Mouse (Mus musculus): ENCODE data around the gene Fads3. TPM values are rescaled to one million over a fixed set of nuclear protein-coding genes. Genes with fewer than 3 reads are reported as not detected.

Fads3 gene
- total and polyA plus RNA-seq, 3 experiments: 2.3 to 11.2 TPM; not detected in 1

GRCm38 (mm10) chr19:10080384-10080783 lies 39.0 kb downstream of the Fads3 start:
- H3K27me3 ChIP-seq (ENCODE audit: control insufficient read depth in 1 of 2, insufficient read depth in 2 of 2, low read length in 2 of 2): no peaks in the 10 kb centered on the region
- TF ChIP-seq ZNF384 (IDR thresholded peaks at IDR 0.05; ENCODE audit: low read depth, low read length) (no peak), ELF1 (IDR thresholded peaks at IDR 0.05; ENCODE audit: low read depth, low read length) (no peak), TBP (IDR thresholded peaks at IDR 0.05; ENCODE audit: low read depth, low read length) (no peak), UBTF (IDR thresholded peaks at IDR 0.05; ENCODE audit: borderline replicate concordance, insufficient read depth, low read depth, low read length) (no peak), RCOR1 (IDR thresholded peaks at IDR 0.05; ENCODE audit: low read depth, low read length) (no peak), SIN3A (IDR thresholded peaks at IDR 0.05; ENCODE audit: low read length) (no peak), USF2 (IDR thresholded peaks at IDR 0.05; ENCODE audit: borderline replicate concordance in 1 of 2, insufficient read depth in 1 of 2, low read depth in 1 of 2, low read length in 2 of 2) (no peak), CHD2 (IDR thresholded peaks at IDR 0.05; ENCODE audit: low read length) (no peak), MXI1 (IDR thresholded peaks at IDR 0.05; ENCODE audit: low read depth, low read length) (no peak), EP300 (IDR thresholded peaks at IDR 0.05; ENCODE audit: low read depth in 1 of 2, low read length in 2 of 2) (no peak), GATA1 (IDR thresholded peaks at IDR 0.05; ENCODE audit: low read depth, low read length) (no peak), ZC3H11A (IDR thresholded peaks at IDR 0.05; ENCODE audit: low read depth, low read length) (no peak), E2F4 (IDR thresholded peaks at IDR 0.05; ENCODE audit: borderline replicate concordance, low read depth, low read length) (no peak), SMC3 (IDR thresholded peaks at IDR 0.05; ENCODE audit: low read depth, low read length) (no peak)
- H3K79me2 ChIP-seq (ENCODE audit: control insufficient read depth, insufficient read depth, low read length, poor library complexity): no peaks in the 10 kb centered on the region
- H3K27ac ChIP-seq (ENCODE audit: control insufficient read depth, low read depth, low read length): no peak overlapping the region
- H3K4me1 ChIP-seq (ENCODE audit: control insufficient read depth in 1 of 2, insufficient read depth in 2 of 2, low read length in 2 of 2): no peaks in the 10 kb centered on the region
- H3K36me3 ChIP-seq (ENCODE audit: control insufficient read depth in 1 of 2, insufficient read depth in 2 of 2, low read length in 2 of 2): peaks cover 0 to 28% of the 10 kb centered on the region in 2 experiments; a peak in 2 of 4 replicates
- DNase-seq (ENCODE audit: low read depth, low spot score): no peak
- H3K4me3 ChIP-seq (ENCODE audit: control insufficient read depth in 1 of 2, insufficient read depth in 1 of 2, low read depth in 2 of 2, low read length in 2 of 2): no peak overlapping the region
- no peak overlapping the region for H3K9ac ChIP-seq (ENCODE audit: control insufficient read depth, low read depth, low read length, poor library complexity, severe bottlenecking)
- H3K9me3 ChIP-seq (replicated peaks; ENCODE audit: insufficient read depth, low read length): no peaks in the 10 kb centered on the region

GRCm38 (mm10) chr19:10082105-10082504 lies 40.7 kb downstream of the Fads3 start:
- Histone ChIP-seq H3K9ac (ENCODE audit: control insufficient read depth, low read depth, low read length, poor library complexity, severe bottlenecking) (no peak overlapping the region), H3K9me3 (replicated peaks; ENCODE audit: insufficient read depth, low read length) (no peaks in the 10 kb centered on the region), H3K4me3 (ENCODE audit: control insufficient read depth in 1 of 2, insufficient read depth in 1 of 2, low read depth in 2 of 2, low read length in 2 of 2) (no peak overlapping the region), H3K27me3 (ENCODE audit: control insufficient read depth in 1 of 2, insufficient read depth in 2 of 2, low read length in 2 of 2) (no peaks in the 10 kb centered on the region), H3K79me2 (ENCODE audit: control insufficient read depth, insufficient read depth, low read length, poor library complexity) (no peaks in the 10 kb centered on the region), H3K36me3 (ENCODE audit: control insufficient read depth in 1 of 2, insufficient read depth in 2 of 2, low read length in 2 of 2) (peaks cover 0 to 33% of the 10 kb centered on the region in 2 experiments; a peak in 2 of 4 replicates), H3K4me1 (ENCODE audit: control insufficient read depth in 1 of 2, insufficient read depth in 2 of 2, low read length in 2 of 2) (no peaks in the 10 kb centered on the region), H3K27ac (ENCODE audit: control insufficient read depth, low read depth, low read length) (no peak overlapping the region)
- no peak for DNase-seq (ENCODE audit: low read depth, low spot score)
- TF ChIP-seq MAZ (IDR thresholded peaks at IDR 0.05; ENCODE audit: low read depth, low read length) (no peak), ELF1 (IDR thresholded peaks at IDR 0.05; ENCODE audit: low read depth, low read length) (no peak), USF1 (IDR thresholded peaks at IDR 0.05; ENCODE audit: low read depth, low read length) (no peak), RAD21 (IDR thresholded peaks at IDR 0.05; ENCODE audit: low read depth, low read length) (no peak), TCF12 (IDR thresholded peaks at IDR 0.05; ENCODE audit: low read depth, low read length) (no peak), GABPA (IDR thresholded peaks at IDR 0.05; ENCODE audit: low read depth, low read length) (no peak), ZC3H11A (IDR thresholded peaks at IDR 0.05; ENCODE audit: low read depth, low read length) (no peak), MXI1 (IDR thresholded peaks at IDR 0.05; ENCODE audit: low read depth, low read length) (no peak), TBP (IDR thresholded peaks at IDR 0.05; ENCODE audit: low read depth, low read length) (no peak), GATA1 (IDR thresholded peaks at IDR 0.05; ENCODE audit: low read depth, low read length) (no peak)

Data from MEL (cell line).